Mouse (Mus musculus): ENCODE results near the gene Mindy4. TPM values are rescaled to one million over a fixed set of nuclear protein-coding genes. Genes with fewer than 3 reads are reported as not detected.
A peak's percentile ranks its signal among the peaks of the same experiment; 100 is the strongest.

Mindy4 gene
- polyA plus RNA-seq, 1 experiment from 2014 or later, result 15.2 TPM

DNA sequence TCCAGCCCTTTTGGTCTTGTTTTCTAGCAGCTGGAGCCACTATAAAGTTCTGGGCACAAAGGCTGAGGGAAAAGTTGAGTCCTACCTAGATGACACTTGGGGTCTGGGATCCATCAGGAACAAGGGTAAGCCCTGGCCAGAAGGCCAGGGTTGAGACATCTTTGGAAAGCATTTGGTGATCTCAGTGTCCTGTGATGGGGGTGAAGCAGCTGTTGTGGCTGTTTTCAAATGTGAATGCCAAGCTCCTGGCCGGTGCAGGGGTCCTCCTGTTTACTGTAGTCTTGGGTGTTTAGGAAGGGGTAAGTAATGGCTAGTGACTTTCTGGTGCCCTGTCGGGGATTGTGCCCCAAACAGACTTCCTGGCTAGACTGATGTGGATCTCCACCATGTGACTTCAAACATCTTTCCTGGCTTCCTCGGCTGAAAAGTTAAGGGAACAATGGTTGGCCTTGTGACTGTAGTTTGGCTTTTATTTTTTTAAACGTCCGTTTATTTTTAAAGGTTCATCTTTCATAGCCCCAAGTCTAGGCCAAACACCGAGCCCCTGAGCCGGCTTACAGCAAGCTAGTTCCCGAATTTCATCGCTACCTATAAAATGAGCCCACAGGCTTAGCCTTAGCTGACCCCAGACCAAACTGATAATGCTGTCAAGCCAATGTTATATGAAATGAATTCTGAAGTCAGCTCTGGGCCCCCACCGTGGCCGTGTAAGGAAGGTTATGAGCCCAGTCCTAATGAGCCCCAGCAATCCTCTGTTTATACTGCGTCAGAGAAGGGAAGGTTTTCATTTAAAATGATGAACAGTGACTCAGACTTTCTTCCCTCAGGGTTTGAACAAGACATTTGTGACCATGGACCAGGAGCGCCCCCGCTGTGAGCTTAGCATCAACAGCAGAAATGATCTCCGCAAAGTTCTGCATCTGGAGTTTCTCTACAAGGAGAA is 7.5 kb downstream of the Mindy4 start:
- Histone ChIP-seq H3K27ac (peak overlapping the region; percentile 28; the same call in 1 of the 2 replicates), H3K36me3 (peaks cover 9% of the 10 kb centered on the region; the same call in 1 of the 2 replicates), H3K27me3 (no peaks in the 10 kb centered on the region), H3K4me2 (no peak overlapping the region), H3K9me3 (no peaks in the 10 kb centered on the region), H3K4me3 (no peak overlapping the region), H3K9ac (no peak overlapping the region), H3K4me1 (peaks cover 18% of the 10 kb centered on the region)
- no peak for ATAC-seq (ENCODE audit: insufficient number of reproducible peaks, low FRiP score, low TSS enrichment, low read depth)
- 34% methylated on average over 15 of the region's 15 CpGs for WGBS

DNA sequence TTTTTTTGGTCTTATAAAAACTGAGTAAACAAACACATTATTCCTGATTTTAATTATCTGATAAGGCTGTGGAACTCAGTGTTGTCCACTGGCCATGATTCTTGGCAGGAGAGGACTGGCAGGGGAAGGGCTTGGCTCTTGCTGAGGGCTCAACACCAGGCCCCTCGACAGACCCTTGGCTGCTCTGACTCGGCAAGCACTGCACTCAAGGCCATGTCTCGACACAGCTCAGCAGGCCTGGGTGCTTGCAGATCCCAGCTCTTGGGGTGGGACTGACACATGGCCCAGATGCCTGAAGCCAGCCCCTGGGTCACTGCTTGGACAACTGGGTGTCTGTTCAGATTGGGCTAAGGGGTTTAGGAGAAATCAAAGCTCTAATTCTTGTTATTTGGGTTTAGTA is 11.4 kb downstream of the Mindy4 start:
- Histone ChIP-seq H3K4me1 (peaks cover 9% of the 10 kb centered on the region), H3K9ac (no peak overlapping the region), H3K4me3 (no peak overlapping the region), H3K27me3 (no peaks in the 10 kb centered on the region), H3K27ac (no peak overlapping the region), H3K36me3 (peaks cover 36% of the 10 kb centered on the region), H3K4me2 (no peak overlapping the region), H3K9me3 (no peaks in the 10 kb centered on the region)
- 62% methylated on average over 3 of the region's 3 CpGs for WGBS
- no peak for ATAC-seq (ENCODE audit: insufficient number of reproducible peaks, low FRiP score, low TSS enrichment, low read depth)

DNA sequence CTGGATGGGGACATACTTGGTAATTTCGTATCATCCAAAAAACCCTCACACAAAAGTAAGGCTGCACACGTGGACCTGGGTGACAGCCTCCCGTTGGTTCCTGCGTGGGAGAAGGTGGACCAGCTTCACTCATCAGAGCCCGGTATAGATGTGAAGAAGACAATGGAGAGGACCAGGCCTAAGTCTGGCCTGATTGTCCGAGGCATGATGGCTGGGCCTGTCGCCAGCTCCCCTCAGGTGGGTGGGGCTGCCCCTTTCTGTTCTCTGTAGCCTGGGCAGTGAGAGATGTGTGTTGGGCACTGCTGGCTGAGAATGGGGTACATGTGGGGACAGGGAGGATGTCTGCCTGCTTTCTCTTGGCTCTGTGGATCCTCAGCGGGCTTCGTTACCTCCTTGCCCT is 15.0 kb downstream of the Mindy4 start:
- H3K4me2 ChIP-seq, result no peak overlapping the region
- no peaks in the 10 kb centered on the region for H3K9me3 ChIP-seq
- no peaks in the 10 kb centered on the region for H3K27me3 ChIP-seq
- WGBS, result 91% methylated on average over 9 of the region's 9 CpGs
- ATAC-seq (ENCODE audit: insufficient number of reproducible peaks, low FRiP score, low TSS enrichment, low read depth), result no peak
- no peak overlapping the region for H3K27ac ChIP-seq
- H3K9ac ChIP-seq, result no peak overlapping the region
- H3K4me3 ChIP-seq, result no peak overlapping the region
- H3K36me3 ChIP-seq, result peaks cover 46% of the 10 kb centered on the region
- H3K4me1 ChIP-seq, result no peaks in the 10 kb centered on the region

DNA sequence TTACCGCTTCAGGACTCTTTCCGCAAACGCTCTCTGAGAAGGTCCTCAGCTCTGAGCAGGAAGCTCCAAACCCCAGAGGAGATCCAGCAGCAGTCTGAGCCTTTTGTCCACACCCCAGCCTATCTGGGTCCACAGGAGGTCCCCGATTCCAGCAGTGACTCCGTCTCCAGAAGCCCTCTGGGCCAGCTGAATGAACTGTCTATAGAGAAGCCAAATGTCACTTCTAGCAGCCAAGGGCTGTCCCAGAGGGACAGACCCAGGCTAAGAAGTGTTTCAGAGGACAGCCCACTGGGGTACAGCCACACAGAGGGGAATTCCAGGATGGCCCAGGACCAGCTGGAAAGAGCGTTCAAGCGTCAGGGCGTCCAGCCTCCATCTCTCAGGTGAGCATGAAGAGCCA is 20.8 kb downstream of the Mindy4 start:
- no peak overlapping the region for H3K4me3 ChIP-seq
- no peak overlapping the region for H3K27ac ChIP-seq
- 95% methylated on average over 8 of the region's 8 CpGs for WGBS
- no peak overlapping the region for H3K9ac ChIP-seq
- H3K4me1 ChIP-seq, result no peaks in the 10 kb centered on the region
- H3K4me2 ChIP-seq, result no peak overlapping the region
- no peaks in the 10 kb centered on the region for H3K9me3 ChIP-seq
- no peaks in the 10 kb centered on the region for H3K27me3 ChIP-seq
- no peak for ATAC-seq (ENCODE audit: insufficient number of reproducible peaks, low FRiP score, low TSS enrichment, low read depth)
- H3K36me3 ChIP-seq, result peaks cover 39% of the 10 kb centered on the region

DNA sequence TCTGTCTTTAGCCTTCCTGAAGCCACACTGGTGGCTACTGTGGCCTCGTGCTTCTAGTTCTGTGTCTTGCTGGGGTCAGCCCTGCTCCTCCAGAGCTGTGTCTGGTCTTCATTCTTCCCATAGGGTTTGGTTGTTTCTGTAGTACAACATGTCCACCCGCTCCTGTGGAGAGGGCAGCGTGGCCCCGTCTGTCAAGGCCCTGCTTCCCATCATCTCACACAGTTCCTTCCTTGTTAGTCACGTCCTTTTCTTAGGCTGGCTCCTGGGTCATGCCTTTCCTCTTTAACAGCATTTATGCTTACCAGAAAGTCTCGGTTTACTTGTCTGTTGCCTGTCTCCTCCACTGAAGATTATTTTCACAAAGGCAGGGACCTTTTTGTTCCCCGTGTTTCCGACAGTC is 26.9 kb downstream of the Mindy4 start:
- ATAC-seq (ENCODE audit: insufficient number of reproducible peaks, low FRiP score, low TSS enrichment, low read depth), result no peak

DNA sequence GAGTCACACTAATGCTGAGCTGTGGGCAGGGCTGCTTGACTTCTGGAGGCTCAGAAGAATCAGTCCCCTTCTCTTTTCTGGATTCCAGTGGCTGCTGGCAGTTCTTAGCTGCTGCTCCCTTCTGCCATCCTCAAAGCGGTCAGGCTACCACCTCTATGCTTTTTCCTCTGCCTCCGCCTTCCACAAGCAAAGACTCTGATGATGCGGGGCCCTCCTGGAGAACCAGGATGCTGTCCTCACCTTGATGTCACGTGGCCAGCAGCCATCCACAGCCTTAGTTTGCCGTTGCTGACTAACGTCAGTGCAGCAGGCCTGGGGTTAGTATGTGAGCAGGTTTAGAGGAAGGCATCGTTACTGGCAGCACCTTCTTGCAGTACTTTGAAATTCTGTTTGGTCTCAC is 28.9 kb downstream of the Mindy4 start:
- Histone ChIP-seq H3K4me2 (no peak overlapping the region), H3K9me3 (no peaks in the 10 kb centered on the region), H3K9ac (no peak overlapping the region), H3K27ac (no peak overlapping the region), H3K36me3 (peaks cover 16% of the 10 kb centered on the region), H3K4me1 (no peaks in the 10 kb centered on the region), H3K27me3 (no peaks in the 10 kb centered on the region), H3K4me3 (no peak overlapping the region)
- no peak for ATAC-seq (ENCODE audit: insufficient number of reproducible peaks, low FRiP score, low TSS enrichment, low read depth)
- 88% methylated on average over 7 of the region's 7 CpGs for WGBS

More for the DNA sequence above, 26.9 kb downstream of the Mindy4 start:
- Histone ChIP-seq H3K36me3 (peaks cover 19% of the 10 kb centered on the region), H3K4me1 (no peaks in the 10 kb centered on the region), H3K4me3 (no peak overlapping the region), H3K27me3 (no peaks in the 10 kb centered on the region), H3K27ac (no peak overlapping the region), H3K9ac (no peak overlapping the region), H3K4me2 (no peak overlapping the region), H3K9me3 (no peaks in the 10 kb centered on the region)
- 79% methylated on average over 8 of the region's 8 CpGs for WGBS

DNA sequence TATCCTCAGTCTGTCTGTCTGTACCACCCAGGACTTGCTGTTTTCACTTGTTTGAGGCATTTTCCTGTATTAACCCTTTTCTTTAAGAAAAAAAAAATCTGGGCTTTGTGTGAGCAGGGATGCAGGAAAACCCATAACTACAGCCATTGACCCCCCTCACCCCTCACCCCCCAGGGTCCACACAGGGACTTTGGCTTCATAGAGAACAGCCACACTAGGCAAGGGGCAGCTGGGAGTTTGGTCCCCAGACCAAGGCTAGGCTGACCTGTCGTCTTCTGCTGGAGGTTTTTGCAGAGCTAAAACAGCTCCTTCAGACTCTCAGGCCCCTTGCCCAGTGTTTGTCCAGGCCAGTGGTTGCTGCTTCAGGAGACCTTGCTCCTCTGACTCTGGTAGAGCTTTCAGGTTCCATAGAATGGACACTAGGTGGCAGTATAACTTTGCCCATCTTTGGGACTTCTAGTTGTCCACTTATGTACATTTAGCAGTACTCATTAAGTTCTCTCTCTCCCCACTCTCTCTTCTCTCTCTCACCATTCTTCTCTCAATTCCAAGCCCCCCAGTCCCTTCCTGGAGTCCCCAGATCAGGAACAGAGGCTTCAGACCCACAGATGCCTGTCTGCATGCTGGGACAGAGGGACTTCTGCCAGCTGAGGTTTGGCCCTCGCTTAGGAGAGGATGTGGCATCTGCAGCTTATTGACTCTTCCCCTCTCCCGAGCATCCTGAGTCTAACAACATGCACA is 29.5 kb downstream of the Mindy4 start:
- Histone ChIP-seq H3K4me2 (no peak overlapping the region), H3K27ac (no peak overlapping the region), H3K4me3 (no peak overlapping the region), H3K27me3 (no peaks in the 10 kb centered on the region), H3K36me3 (peaks cover 16% of the 10 kb centered on the region), H3K9ac (no peak overlapping the region), H3K4me1 (no peaks in the 10 kb centered on the region), H3K9me3 (no peaks in the 10 kb centered on the region)
- 50% methylated on average over 3 of the region's 3 CpGs for WGBS
- ATAC-seq (ENCODE audit: insufficient number of reproducible peaks, low FRiP score, low TSS enrichment, low read depth), result no peak; the same call in 1 of the 2 replicates

DNA sequence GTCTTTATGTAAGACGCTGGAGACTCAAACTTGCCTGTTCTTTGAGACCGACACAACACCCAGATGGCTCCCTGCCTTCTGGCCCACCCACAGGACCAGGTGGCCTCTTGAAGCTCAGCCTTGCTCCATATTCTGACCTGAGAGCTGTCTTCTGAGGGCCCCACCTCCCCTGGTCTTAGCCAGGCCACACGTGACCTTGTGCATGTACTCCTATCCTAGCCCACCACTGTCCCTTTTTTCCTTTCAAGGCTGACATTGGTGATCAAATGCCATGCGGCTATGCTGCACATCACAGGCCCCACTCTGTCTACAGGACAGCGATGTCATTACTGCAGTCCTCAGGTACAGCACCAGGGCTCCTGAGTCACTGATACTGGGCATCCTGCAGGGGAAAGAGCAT is 30.1 kb downstream of the Mindy4 start:
- Histone ChIP-seq H3K4me2 (no peak overlapping the region), H3K36me3 (peaks cover 16% of the 10 kb centered on the region), H3K27ac (no peak overlapping the region), H3K4me3 (no peak overlapping the region), H3K4me1 (no peaks in the 10 kb centered on the region), H3K27me3 (no peaks in the 10 kb centered on the region), H3K9ac (no peak overlapping the region), H3K9me3 (no peaks in the 10 kb centered on the region)
- ATAC-seq (ENCODE audit: insufficient number of reproducible peaks, low FRiP score, low TSS enrichment, low read depth), result no peak
- 90% methylated on average over 5 of the region's 5 CpGs for WGBS

DNA sequence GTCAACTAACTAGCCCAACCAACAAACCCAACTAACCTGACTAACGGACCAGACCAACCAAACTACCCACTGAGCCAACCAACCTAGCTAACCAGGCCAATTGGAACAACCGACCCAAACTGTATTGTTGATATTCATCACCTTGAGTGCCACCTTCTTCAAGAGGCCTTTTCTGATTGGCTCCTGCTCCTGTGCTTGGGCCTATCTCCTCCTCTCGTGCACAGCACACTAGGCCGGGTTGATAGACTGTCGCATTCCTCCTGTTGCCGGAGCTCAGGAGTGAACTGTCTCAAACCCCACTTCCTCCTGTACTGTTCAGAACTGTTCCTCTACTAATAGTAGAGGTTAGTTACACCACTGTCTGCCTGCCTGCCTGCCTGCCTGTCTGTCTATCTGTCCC is 31.5 kb downstream of the Mindy4 start:
- Histone ChIP-seq H3K4me1 (peaks cover 2% of the 10 kb centered on the region; the same call in 1 of the 2 replicates), H3K4me2 (no peak overlapping the region), H3K36me3 (peaks cover 16% of the 10 kb centered on the region), H3K4me3 (no peak overlapping the region), H3K27ac (no peak overlapping the region), H3K9me3 (no peaks in the 10 kb centered on the region), H3K9ac (no peak overlapping the region), H3K27me3 (no peaks in the 10 kb centered on the region)
- WGBS, result 86% methylated on average over 6 of the region's 6 CpGs
- no peak for ATAC-seq (ENCODE audit: insufficient number of reproducible peaks, low FRiP score, low TSS enrichment, low read depth)

DNA sequence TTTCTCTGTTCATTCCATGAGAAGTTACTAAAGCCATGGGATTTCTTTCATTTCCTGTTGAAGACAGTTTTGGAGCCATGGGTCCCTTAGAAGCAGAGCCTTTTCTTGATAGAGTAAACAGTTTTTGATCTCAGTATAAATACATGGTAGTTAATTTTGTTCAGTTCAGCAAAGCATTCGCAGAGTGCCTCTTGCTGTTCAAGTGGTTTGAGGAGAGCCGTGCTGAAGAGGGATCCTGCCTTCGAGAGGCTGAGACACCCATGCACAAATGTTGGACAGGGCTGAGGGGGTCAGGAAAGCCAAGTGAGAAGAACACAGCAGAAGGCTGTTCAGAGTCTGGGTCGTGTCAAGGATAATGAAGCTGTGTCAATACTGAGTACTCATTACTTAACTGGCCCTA is 32.5 kb downstream of the Mindy4 start:
- Histone ChIP-seq H3K9me3 (no peaks in the 10 kb centered on the region), H3K9ac (no peak overlapping the region), H3K4me2 (no peak overlapping the region), H3K4me3 (no peak overlapping the region), H3K36me3 (peaks cover 13% of the 10 kb centered on the region), H3K4me1 (peaks cover 6% of the 10 kb centered on the region; the same call in 1 of the 2 replicates), H3K27me3 (no peaks in the 10 kb centered on the region), H3K27ac (no peak overlapping the region; the same call in none of the 2 replicates)
- ATAC-seq (ENCODE audit: insufficient number of reproducible peaks, low FRiP score, low TSS enrichment, low read depth), result no peak
- WGBS, result 80% methylated on average over 4 of the region's 4 CpGs

DNA sequence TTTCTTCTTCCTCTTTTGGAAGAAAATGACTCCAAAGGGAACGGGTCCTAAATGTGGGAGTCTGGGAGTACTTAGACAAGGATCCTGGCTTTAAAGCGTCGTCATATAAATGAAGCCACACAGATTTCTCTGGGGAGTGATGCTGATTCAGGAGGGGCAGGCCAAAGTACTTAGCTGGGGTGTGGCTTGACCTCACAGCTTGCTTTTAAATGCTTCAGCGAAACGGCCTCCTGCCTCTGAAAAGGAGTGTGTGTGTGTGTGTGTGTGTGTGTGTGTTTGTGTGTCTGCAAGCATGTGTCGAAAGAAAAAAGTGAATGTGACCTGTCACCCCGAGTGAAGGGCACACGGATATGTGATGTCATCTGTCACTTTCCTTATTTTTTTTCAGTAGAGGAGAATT is 36.7 kb downstream of the Mindy4 start:
- no peak overlapping the region for H3K27ac ChIP-seq
- ATAC-seq (ENCODE audit: insufficient number of reproducible peaks, low FRiP score, low TSS enrichment, low read depth), result no peak
- no peak overlapping the region for H3K4me3 ChIP-seq
- 50% methylated on average over 8 of the region's 8 CpGs for WGBS
- no peak overlapping the region for H3K4me2 ChIP-seq
- peaks cover 14% of the 10 kb centered on the region for H3K4me1 ChIP-seq
- no peak overlapping the region for H3K9ac ChIP-seq
- H3K27me3 ChIP-seq, result no peaks in the 10 kb centered on the region
- H3K36me3 ChIP-seq, result 0 out of 2 replicates have a peak, but pooled peaks cover 4% of the 10 kb centered on the region
- H3K9me3 ChIP-seq, result no peaks in the 10 kb centered on the region

Measured in limb, embryonic 15.5 days (tissue).